Mouse (Mus musculus): ENCODE measurements at regions not wholly inside any gene's neighbourhood (a gene's known extent, or its start where the extent isn't known, plus 50 kb on each side); places are given as distances from the start of the nearest gene placed in this dataset.

- Histone ChIP-seq H3K4me3 (ENCODE audit: insufficient read depth, low read depth, low read length) (no peak overlapping the region), H3K27ac (ENCODE audit: insufficient read depth, low read depth, low read length) (no peak overlapping the region), H3K4me1 (ENCODE audit: control insufficient read depth, insufficient read depth, low read length) (no peaks in the 10 kb centered on the region)
- WGBS: 85% methylated on average over 5 of the region's 5 CpGs
- no peak for TF ChIP-seq POLR2A (IDR thresholded peaks at IDR 0.05; ENCODE audit: insufficient read depth, low read depth, low read length)
- TF ChIP-seq CTCF (IDR thresholded peaks at IDR 0.05; ENCODE audit: insufficient read depth, low read depth, low read length): no peak
Observed at GRCm38 (mm10) chr11:8727007-8727406, 62.7 kb upstream of the Tns3 start.

- Histone ChIP-seq H3K4me1 (ENCODE audit: control insufficient read depth, insufficient read depth, low read length) (no peaks in the 10 kb centered on the region), H3K27ac (ENCODE audit: insufficient read depth, low read depth, low read length) (no peak overlapping the region), H3K4me3 (ENCODE audit: insufficient read depth, low read depth, low read length) (no peak overlapping the region)
- no peak for TF ChIP-seq CTCF (IDR thresholded peaks at IDR 0.05; ENCODE audit: insufficient read depth, low read depth, low read length)
- no peak for TF ChIP-seq POLR2A (IDR thresholded peaks at IDR 0.05; ENCODE audit: insufficient read depth, low read depth, low read length)
- WGBS: 83% methylated on average over 4 of the region's 4 CpGs
Observed at GRCm38 (mm10) chr11:8725505-8725904, 61.2 kb upstream of the Tns3 start.

DNA sequence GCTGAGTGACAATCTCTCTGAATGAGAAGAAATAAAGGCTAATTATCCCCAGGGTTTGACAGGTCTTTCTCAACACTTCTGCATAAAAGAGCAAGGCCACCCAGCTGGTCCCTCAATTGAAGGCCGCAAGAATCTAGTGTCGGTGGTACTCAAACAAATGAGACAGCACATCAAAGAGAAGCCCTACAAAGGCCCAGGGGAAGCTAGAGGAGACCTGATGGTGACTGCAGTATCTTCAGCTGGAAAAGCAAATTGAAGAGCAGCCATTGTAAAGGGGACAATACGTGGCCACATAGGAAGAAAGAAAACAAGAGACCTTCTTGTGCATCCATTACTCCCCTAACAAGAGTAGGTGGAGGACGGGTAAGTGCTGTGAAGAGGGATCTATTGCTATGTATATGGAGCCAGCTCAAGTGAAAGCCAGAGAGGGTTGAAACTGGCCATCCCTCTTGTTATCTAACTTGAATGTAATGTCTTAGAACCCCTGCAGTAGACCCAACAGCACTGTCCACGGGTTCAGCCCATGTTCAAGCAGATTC is 58.8 kb upstream of the Tns3 start:
- 61% methylated on average over 5 of the region's 5 CpGs for WGBS
- Histone ChIP-seq H3K27ac (ENCODE audit: insufficient read depth, low read depth, low read length) (no peak overlapping the region), H3K4me3 (ENCODE audit: insufficient read depth, low read depth, low read length) (no peak overlapping the region), H3K4me1 (ENCODE audit: control insufficient read depth, insufficient read depth, low read length) (no peaks in the 10 kb centered on the region)
- TF ChIP-seq POLR2A (IDR thresholded peaks at IDR 0.05; ENCODE audit: insufficient read depth, low read depth, low read length) (no peak), CTCF (IDR thresholded peaks at IDR 0.05; ENCODE audit: insufficient read depth, low read depth, low read length) (no peak)

DNA sequence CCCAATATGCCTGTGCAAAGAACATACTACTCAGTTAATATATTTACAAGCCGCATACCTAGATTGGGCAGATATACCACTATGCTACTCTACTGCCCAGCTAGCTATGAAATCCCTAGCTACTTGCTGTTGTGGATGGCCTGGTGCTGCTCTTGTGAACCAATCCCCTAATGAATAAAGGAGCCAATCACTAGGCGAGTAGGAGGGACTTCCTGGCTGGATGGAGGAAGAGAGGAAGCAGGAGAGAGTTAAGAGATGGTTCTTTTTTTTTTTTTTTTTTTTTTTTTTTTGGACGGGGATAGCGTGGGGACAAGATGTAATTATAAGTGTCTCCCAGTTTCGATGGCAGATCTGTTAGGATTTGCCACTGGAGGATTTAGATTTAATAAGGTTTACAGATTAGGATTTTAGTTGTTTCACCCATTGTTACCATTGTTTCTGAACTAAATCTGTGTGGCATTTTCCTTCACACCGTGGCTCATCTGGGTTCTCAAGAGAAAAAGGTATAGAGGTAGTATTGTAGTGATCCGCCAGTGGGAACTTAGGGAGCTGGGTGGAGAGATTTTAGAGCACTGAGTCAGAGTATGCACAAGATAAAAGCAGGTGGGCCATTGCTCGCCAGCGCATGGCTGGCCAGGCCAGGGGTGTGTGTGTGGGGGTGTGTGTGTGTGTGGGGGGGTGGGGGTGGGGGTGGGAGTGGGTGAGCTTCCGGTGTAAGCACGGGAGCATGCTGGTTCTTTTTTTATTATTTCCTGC is 55.1 kb upstream of the Tns3 start:
- Histone ChIP-seq H3K4me3 (ENCODE audit: insufficient read depth, low read depth, low read length) (no peak overlapping the region), H3K4me1 (ENCODE audit: control insufficient read depth, insufficient read depth, low read length) (no peaks in the 10 kb centered on the region), H3K27ac (ENCODE audit: insufficient read depth, low read depth, low read length) (no peak overlapping the region)
- TF ChIP-seq POLR2A (IDR thresholded peaks at IDR 0.05; ENCODE audit: insufficient read depth, low read depth, low read length): no peak
- no peak for TF ChIP-seq CTCF (IDR thresholded peaks at IDR 0.05; ENCODE audit: insufficient read depth, low read depth, low read length)
- 74% methylated on average over 11 of the region's 11 CpGs for WGBS

DNA sequence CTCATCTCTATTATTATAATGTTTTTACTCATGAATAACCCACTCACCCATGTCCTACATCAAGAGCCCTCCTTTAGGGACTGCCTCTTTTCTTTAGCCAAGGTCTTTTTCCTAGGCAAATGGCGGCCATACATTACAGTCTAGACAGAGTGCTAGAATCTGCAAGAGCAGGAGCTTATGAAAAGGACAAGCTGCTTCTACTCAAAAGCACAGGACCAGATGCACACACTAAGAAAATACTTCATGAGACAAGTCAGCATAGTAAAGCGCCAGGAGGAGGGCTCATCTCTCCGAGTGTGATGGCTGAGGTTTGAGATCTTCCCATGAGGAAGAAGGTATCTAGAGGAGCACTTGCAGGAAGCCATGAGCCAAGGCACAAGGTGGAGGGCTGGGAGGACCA is 53.4 kb upstream of the Tns3 start:
- 93% methylated on average over 3 of the region's 3 CpGs for WGBS
- no peak overlapping the region for H3K4me3 ChIP-seq (ENCODE audit: insufficient read depth, low read depth, low read length)
- H3K27ac ChIP-seq (ENCODE audit: insufficient read depth, low read depth, low read length): no peak overlapping the region
- no peaks in the 10 kb centered on the region for H3K4me1 ChIP-seq (ENCODE audit: control insufficient read depth, insufficient read depth, low read length)
- TF ChIP-seq POLR2A (IDR thresholded peaks at IDR 0.05; ENCODE audit: insufficient read depth, low read depth, low read length) (no peak), CTCF (IDR thresholded peaks at IDR 0.05; ENCODE audit: insufficient read depth, low read depth, low read length) (no peak)

DNA sequence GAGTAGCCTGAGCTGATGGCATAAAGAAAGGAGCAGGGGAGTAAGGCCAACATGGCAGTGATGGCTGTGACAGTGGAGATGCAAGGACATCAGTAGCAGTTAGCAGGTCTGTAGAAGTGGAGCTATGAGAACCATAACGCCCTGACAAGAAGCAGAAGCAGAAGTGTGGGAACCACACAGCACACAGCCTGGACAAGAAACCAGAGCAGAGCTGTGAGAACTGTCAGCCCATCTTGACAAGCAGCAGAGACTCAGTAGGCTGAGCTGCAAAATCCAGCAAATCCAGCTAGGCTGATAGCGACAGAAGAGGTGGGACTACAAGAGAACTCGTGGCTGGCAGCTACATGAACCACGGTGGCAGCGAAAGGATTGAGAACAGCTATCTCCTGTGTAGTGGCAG is 52.5 kb upstream of the Tns3 start:
- no peak for TF ChIP-seq CTCF (IDR thresholded peaks at IDR 0.05; ENCODE audit: insufficient read depth, low read depth, low read length)
- no peak for TF ChIP-seq POLR2A (IDR thresholded peaks at IDR 0.05; ENCODE audit: insufficient read depth, low read depth, low read length)
- 85% methylated on average over 5 of the region's 5 CpGs for WGBS
- Histone ChIP-seq H3K4me3 (ENCODE audit: insufficient read depth, low read depth, low read length) (no peak overlapping the region), H3K27ac (ENCODE audit: insufficient read depth, low read depth, low read length) (no peak overlapping the region), H3K4me1 (ENCODE audit: control insufficient read depth, insufficient read depth, low read length) (no peaks in the 10 kb centered on the region; the same call in 1 of the 2 replicates)

DNA sequence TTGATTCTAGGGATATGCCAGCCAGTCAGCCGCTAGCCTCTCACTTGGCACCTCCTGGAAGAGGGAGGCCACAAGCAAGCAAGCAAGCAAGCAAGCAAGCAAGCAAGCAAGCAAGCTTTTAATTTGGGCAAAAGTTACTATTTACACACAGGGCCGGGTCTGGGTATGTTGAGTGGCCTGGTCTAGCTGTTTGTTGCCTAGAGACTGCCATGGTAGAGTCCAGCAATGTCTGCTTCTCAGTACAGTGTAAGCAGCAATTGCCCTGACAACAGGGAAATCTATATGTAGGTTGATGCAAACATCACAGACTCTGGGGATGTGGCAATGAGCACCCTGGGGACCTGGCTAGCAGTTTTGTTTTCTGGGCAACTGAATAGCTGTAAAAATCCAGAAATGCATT is 51.4 kb upstream of the Tns3 start:
- 64% methylated on average over 2 of the region's 2 CpGs for WGBS
- Histone ChIP-seq H3K4me3 (ENCODE audit: insufficient read depth, low read depth, low read length) (no peak overlapping the region), H3K4me1 (ENCODE audit: control insufficient read depth, insufficient read depth, low read length) (no peaks in the 10 kb centered on the region; the same call in 1 of the 2 replicates), H3K27ac (ENCODE audit: insufficient read depth, low read depth, low read length) (no peak overlapping the region)
- no peak for TF ChIP-seq POLR2A (IDR thresholded peaks at IDR 0.05; ENCODE audit: insufficient read depth, low read depth, low read length)
- TF ChIP-seq CTCF (IDR thresholded peaks at IDR 0.05; ENCODE audit: insufficient read depth, low read depth, low read length): no peak

All from olfactory bulb, adult 2 months (tissue).